Mouse (Mus musculus) hindbrain, embryonic 12.5 days (tissue): ENCODE results near the gene Pbx1. TPM values are rescaled to one million over a fixed set of nuclear protein-coding genes. Genes with fewer than 3 reads are reported as not detected.

Experiments
- ATAC-seq: fragments of 200-750 bp; cut with Nextera tagmentation; 2 replicates; pipeline ENCODE4 v1.8.0; 2017; ENCODE audit warnings: moderate TSS enrichment; ENCODE audit not compliant: low FRiP score
- H3K27ac ChIP-seq: fragments of 300-500 bp; sonication (generic); 2 replicates; pipeline ENCODE4 v1.5.1; 2016; ENCODE audit warnings: mild to moderate bottlenecking
- H3K27me3 ChIP-seq: fragments of 300-500 bp; sonication (generic); 2 replicates; pipeline ENCODE4 v1.6.1; 2016; ENCODE audit warnings: mild to moderate bottlenecking
- H3K36me3 ChIP-seq: fragments of 300-500 bp; sonication (generic); 2 replicates; pipeline ENCODE4 v1.6.1; 2016; ENCODE audit warnings: mild to moderate bottlenecking
- H3K4me1 ChIP-seq: fragments of 300-500 bp; sonication (generic); 2 replicates; pipeline ENCODE4 v1.6.1; 2016
- H3K4me2 ChIP-seq: fragments of 300-500 bp; sonication (generic); replicated peaks from 2 replicates; pipeline ENCODE4 v1.6.1; 2016; ENCODE audit warnings: mild to moderate bottlenecking
- H3K4me3 ChIP-seq: fragments of 300-500 bp; sonication (generic); 2 replicates; pipeline ENCODE4 v1.5.1; 2016; ENCODE audit warnings: mild to moderate bottlenecking
- H3K9ac ChIP-seq: fragments of 300-500 bp; sonication (generic); 2 replicates; pipeline ENCODE4 v1.6.1; 2016; ENCODE audit warnings: mild to moderate bottlenecking, moderate library complexity
- H3K9me3 ChIP-seq: fragments of 300-500 bp; sonication (generic); replicated peaks from 2 replicates; pipeline ENCODE4 v1.6.1; 2016; ENCODE audit warnings: mild to moderate bottlenecking
- WGBS: fragments of 180-500 bp; shearing (Covaris S2); methylation state at CpG from one replicate; pipeline ENCODE4 v1.1.7; 2016; 5-methylcytosine and 5-hydroxymethylcytosine counted together
- polyA plus RNA-seq: library from polyadenylated mRNA; unstranded; fragments of >200 nt; fragmentation: Nextera tagmentation; extraction: Ambion mirVana; gene quantifications from 2 replicates; pipeline ENCODE4 v1.2.1, GENCODE M21; 2016

Gene Pbx1
- polyA plus RNA-seq, 1 experiment from 2014 or later = 56.3 TPM

- Histone ChIP-seq H3K27ac (no peak overlapping the region), H3K4me2 (no peak overlapping the region), H3K4me1 (no peaks in the 10 kb centered on the region), H3K36me3 (peaks cover 37% of the 10 kb centered on the region), H3K9ac (no peak overlapping the region), H3K9me3 (no peaks in the 10 kb centered on the region), H3K4me3 (no peak overlapping the region), H3K27me3 (no peaks in the 10 kb centered on the region)
- WGBS = 88% methylated on average over 9 of the region's 9 CpGs
- ATAC-seq = no peak
Observed at GRCm38 (mm10) chr1:168180622-168181441, 251.2 kb downstream of the Pbx1 start.

- H3K27me3 ChIP-seq = no peaks in the 10 kb centered on the region
- no peak overlapping the region for H3K27ac ChIP-seq
- peaks cover 37% of the 10 kb centered on the region for H3K36me3 ChIP-seq
- no peak for ATAC-seq
- no peaks in the 10 kb centered on the region for H3K4me1 ChIP-seq
- 89% methylated on average over 11 of the region's 11 CpGs for WGBS
- H3K4me3 ChIP-seq = no peak overlapping the region
- no peak overlapping the region for H3K9ac ChIP-seq
- H3K9me3 ChIP-seq = no peaks in the 10 kb centered on the region
- H3K4me2 ChIP-seq = no peak overlapping the region
Observed at GRCm38 (mm10) chr1:168179691-168180090, 252.4 kb downstream of the Pbx1 start.

GRCm38 (mm10) chr1:168178611-168179010 is 253.5 kb downstream of the Pbx1 start:
- no peak overlapping the region for H3K9ac ChIP-seq
- no peak overlapping the region for H3K4me3 ChIP-seq
- 85% methylated on average over 1 of the region's 1 CpGs for WGBS
- H3K27ac ChIP-seq = no peak overlapping the region
- H3K4me1 ChIP-seq = no peaks in the 10 kb centered on the region
- H3K27me3 ChIP-seq = no peaks in the 10 kb centered on the region
- no peak for ATAC-seq
- no peak overlapping the region for H3K4me2 ChIP-seq
- peaks cover 41% of the 10 kb centered on the region for H3K36me3 ChIP-seq
- no peaks in the 10 kb centered on the region for H3K9me3 ChIP-seq

- Histone ChIP-seq H3K9ac (no peak overlapping the region), H3K27me3 (no peaks in the 10 kb centered on the region), H3K4me1 (no peaks in the 10 kb centered on the region), H3K4me2 (no peak overlapping the region), H3K9me3 (no peaks in the 10 kb centered on the region), H3K36me3 (peaks cover 17% of the 10 kb centered on the region; the same call in 1 of the 2 replicates), H3K27ac (no peak overlapping the region), H3K4me3 (no peak overlapping the region)
- 94% methylated on average over 4 of the region's 4 CpGs for WGBS
- ATAC-seq = no peak
Observed at GRCm38 (mm10) chr1:168175586-168175985, 256.5 kb downstream of the Pbx1 start.

GRCm38 (mm10) chr1:168169791-168170190 is 262.3 kb downstream of the Pbx1 start:
- Histone ChIP-seq H3K4me2 (no peak overlapping the region), H3K27ac (no peak overlapping the region)

GRCm38 (mm10) chr1:168169052-168169779 is 262.9 kb downstream of the Pbx1 start:
- WGBS = 81% methylated on average over 10 of the region's 10 CpGs
- no peak overlapping the region for H3K4me3 ChIP-seq
- H3K27ac ChIP-seq = no peak overlapping the region
- peak; percentile 66 for ATAC-seq
- H3K9me3 ChIP-seq = no peaks in the 10 kb centered on the region
- no peak overlapping the region for H3K4me2 ChIP-seq
- H3K4me1 ChIP-seq = peaks cover 28% of the 10 kb centered on the region
- H3K36me3 ChIP-seq = 0 out of 2 replicates have a peak, but pooled peaks cover 4% of the 10 kb centered on the region
- H3K27me3 ChIP-seq = no peaks in the 10 kb centered on the region
- H3K9ac ChIP-seq = no peak overlapping the region

More at GRCm38 (mm10) chr1:168169791-168170190, 262.3 kb downstream of the Pbx1 start:
- no peaks in the 10 kb centered on the region for H3K27me3 ChIP-seq
- no peaks in the 10 kb centered on the region for H3K9me3 ChIP-seq
- H3K36me3 ChIP-seq = 0 out of 2 replicates have a peak, but pooled peaks cover 5% of the 10 kb centered on the region
- ATAC-seq = no peak
- H3K4me1 ChIP-seq = peaks cover 22% of the 10 kb centered on the region
- H3K4me3 ChIP-seq = no peak overlapping the region
- H3K9ac ChIP-seq = no peak overlapping the region
- 85% methylated on average over 8 of the region's 8 CpGs for WGBS

GRCm38 (mm10) chr1:168167781-168168180 is 264.3 kb downstream of the Pbx1 start:
- H3K36me3 ChIP-seq = no peaks in the 10 kb centered on the region
- no peaks in the 10 kb centered on the region for H3K27me3 ChIP-seq
- peaks cover 40% of the 10 kb centered on the region for H3K4me1 ChIP-seq
- no peak overlapping the region for H3K4me2 ChIP-seq
- no peak overlapping the region for H3K27ac ChIP-seq
- WGBS = 89% methylated on average over 5 of the region's 5 CpGs
- H3K9me3 ChIP-seq = no peaks in the 10 kb centered on the region
- no peak overlapping the region for H3K4me3 ChIP-seq
- H3K9ac ChIP-seq = no peak overlapping the region
- no peak for ATAC-seq

- ATAC-seq = no peak
Observed at GRCm38 (mm10) chr1:168166841-168167240, 265.2 kb downstream of the Pbx1 start.

GRCm38 (mm10) chr1:168164945-168165344 is 267.1 kb downstream of the Pbx1 start:
- Histone ChIP-seq H3K9me3 (no peaks in the 10 kb centered on the region), H3K4me3 (no peak overlapping the region), H3K9ac (no peak overlapping the region), H3K4me1 (peaks cover 39% of the 10 kb centered on the region), H3K36me3 (0 out of 2 replicates have a peak, but pooled peaks cover 5% of the 10 kb centered on the region), H3K27ac (peak overlapping the region; percentile 56; the same call in 1 of the 2 replicates), H3K4me2 (no peak overlapping the region), H3K27me3 (no peaks in the 10 kb centered on the region)
- WGBS = 76% methylated on average over 3 of the region's 3 CpGs
- no peak for ATAC-seq

More at GRCm38 (mm10) chr1:168166841-168167240, 265.2 kb downstream of the Pbx1 start:
- Histone ChIP-seq H3K4me1 (peaks cover 40% of the 10 kb centered on the region), H3K9ac (no peak overlapping the region), H3K4me2 (no peak overlapping the region), H3K27me3 (no peaks in the 10 kb centered on the region), H3K27ac (no peak overlapping the region), H3K9me3 (no peaks in the 10 kb centered on the region), H3K36me3 (no peaks in the 10 kb centered on the region), H3K4me3 (no peak overlapping the region)
- WGBS = 84% methylated on average over 2 of the region's 2 CpGs

- Histone ChIP-seq H3K36me3 (peaks cover 10% of the 10 kb centered on the region), H3K4me1 (peaks cover 29% of the 10 kb centered on the region), H3K27ac (peak overlapping the region; percentile 56), H3K9ac (no peak overlapping the region), H3K27me3 (no peaks in the 10 kb centered on the region), H3K9me3 (no peaks in the 10 kb centered on the region), H3K4me3 (no peak overlapping the region), H3K4me2 (peak overlapping the region; percentile 36)
- ATAC-seq = peak; percentile 64
- WGBS = 44% methylated on average over 23 of the region's 23 CpGs
Observed at GRCm38 (mm10) chr1:168163521-168164233, 268.4 kb downstream of the Pbx1 start.

GRCm38 (mm10) chr1:168139138-168139682 is 292.9 kb downstream of the Pbx1 start:
- H3K4me2 ChIP-seq = no peak overlapping the region
- H3K9ac ChIP-seq = no peak overlapping the region
- no peak overlapping the region for H3K27ac ChIP-seq
- H3K27me3 ChIP-seq = no peaks in the 10 kb centered on the region
- H3K4me3 ChIP-seq = no peak overlapping the region
- no peaks in the 10 kb centered on the region for H3K4me1 ChIP-seq
- 81% methylated on average over 6 of the region's 6 CpGs for WGBS
- H3K9me3 ChIP-seq = no peaks in the 10 kb centered on the region
- H3K36me3 ChIP-seq = no peaks in the 10 kb centered on the region
- ATAC-seq = no peak

- Histone ChIP-seq H3K27ac (no peak overlapping the region), H3K4me1 (no peaks in the 10 kb centered on the region), H3K4me3 (no peak overlapping the region), H3K27me3 (no peaks in the 10 kb centered on the region), H3K9ac (no peak overlapping the region), H3K9me3 (no peaks in the 10 kb centered on the region), H3K4me2 (no peak overlapping the region), H3K36me3 (no peaks in the 10 kb centered on the region)
- 91% methylated on average over 4 of the region's 4 CpGs for WGBS
- ATAC-seq = no peak
Observed at GRCm38 (mm10) chr1:168138669-168139068, 293.4 kb downstream of the Pbx1 start.
